Mouse (Mus musculus): ENCODE measurements at regions not wholly inside any gene's neighbourhood (a gene's known extent, or its start where the extent isn't known, plus 50 kb on each side); places are given as distances from the start of the nearest gene placed in this dataset.
A peak's percentile ranks its signal among the peaks of the same experiment; 100 is the strongest.
"Not testable (repeated sequence)": the region's sequence is repeated elsewhere in the genome, so short reads cannot be mapped to it uniquely, and the experiment has no call there.

- no peak for DNase-seq (ENCODE audit: low read depth, low spot score)
Measured at GRCm38 (mm10) chr13:79765437-79765838, 1117.7 kb upstream of the Arrdc3 start.

DNA sequence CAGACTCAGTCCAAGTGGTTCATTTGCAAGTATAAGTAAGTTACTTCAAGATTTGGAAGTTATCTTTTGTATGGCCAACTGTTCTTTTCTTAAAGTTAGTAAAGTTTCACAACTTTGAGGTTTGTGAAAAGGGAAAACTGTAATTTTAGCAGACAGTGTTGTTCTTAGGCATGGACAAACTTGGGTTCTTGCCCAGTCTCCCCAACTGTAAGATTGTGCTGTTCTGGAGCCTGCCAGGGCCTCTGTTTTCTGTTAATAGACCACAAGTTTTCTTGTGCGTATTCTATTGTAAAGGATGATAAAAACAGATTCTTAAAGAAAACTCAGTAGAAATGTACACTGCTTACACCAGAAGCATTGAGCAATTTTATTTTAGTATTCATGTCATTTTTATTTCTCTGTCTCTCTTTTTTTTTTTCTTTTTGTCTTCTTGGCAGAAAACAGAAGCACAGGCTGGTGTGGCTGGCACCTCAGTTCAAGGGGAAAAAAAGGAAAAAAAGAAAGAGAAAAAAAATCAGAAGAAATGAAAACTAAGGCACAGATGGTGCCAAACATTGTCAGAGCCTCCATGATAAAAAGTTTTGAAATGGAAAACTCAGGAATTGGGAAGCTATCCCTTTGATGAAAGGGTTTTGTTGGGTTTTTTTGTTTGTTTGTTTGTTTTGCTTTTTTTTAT is 1098.1 kb upstream of the Arrdc3 start:
- no peak for DNase-seq (ENCODE audit: low read depth, low spot score)

DNA sequence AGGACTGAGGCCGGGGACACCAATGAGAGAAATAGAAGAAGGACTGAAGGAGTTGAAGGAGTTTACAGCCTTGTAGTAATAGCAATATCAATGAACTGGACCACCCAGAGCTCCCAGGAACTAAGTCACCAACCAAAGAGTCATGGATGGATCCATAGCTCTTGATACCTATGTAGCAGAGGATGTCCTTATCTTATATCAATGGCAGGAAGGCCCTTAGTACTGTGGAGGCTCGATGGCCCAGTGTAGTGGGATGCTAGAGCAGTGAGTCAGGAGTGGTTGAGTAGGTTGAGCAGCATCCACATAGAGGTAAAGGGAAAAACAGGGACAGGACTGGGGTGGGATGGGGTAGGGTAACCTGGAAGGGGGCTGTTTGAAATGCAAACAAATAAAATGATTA is 1081.6 kb upstream of the Arrdc3 start:
- DNase-seq (ENCODE audit: low read depth, low spot score), result no peak

GRCm38 (mm10) chr13:79835592-79835991 is 1047.6 kb upstream of the Arrdc3 start:
- no peak for DNase-seq (ENCODE audit: low read depth, low spot score)

DNA sequence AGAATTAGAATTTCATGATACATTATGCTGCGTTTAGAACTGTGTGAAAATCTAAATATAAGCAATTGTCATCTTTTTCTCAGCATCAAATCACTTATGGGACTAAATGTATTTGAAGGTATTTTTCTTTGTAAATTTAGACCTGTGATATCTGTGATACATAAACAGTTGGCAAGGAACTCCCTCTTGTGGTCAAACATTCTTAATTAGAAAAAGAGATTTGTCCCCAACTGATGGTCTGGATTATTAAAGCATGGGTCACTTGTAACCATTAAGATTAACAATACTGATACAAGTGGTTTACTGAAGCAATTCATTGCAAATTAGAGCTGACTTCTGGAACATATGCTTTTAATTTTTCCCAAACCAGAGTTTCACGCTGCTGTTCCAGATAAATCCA is 1038.4 kb upstream of the Arrdc3 start:
- DNase-seq (ENCODE audit: low read depth, low spot score), result peak; percentile 0

- DNase-seq (ENCODE audit: low read depth, low spot score), result not testable (repeated sequence)
Measured at GRCm38 (mm10) chr13:79867501-79867900, 1015.7 kb upstream of the Arrdc3 start.

DNA sequence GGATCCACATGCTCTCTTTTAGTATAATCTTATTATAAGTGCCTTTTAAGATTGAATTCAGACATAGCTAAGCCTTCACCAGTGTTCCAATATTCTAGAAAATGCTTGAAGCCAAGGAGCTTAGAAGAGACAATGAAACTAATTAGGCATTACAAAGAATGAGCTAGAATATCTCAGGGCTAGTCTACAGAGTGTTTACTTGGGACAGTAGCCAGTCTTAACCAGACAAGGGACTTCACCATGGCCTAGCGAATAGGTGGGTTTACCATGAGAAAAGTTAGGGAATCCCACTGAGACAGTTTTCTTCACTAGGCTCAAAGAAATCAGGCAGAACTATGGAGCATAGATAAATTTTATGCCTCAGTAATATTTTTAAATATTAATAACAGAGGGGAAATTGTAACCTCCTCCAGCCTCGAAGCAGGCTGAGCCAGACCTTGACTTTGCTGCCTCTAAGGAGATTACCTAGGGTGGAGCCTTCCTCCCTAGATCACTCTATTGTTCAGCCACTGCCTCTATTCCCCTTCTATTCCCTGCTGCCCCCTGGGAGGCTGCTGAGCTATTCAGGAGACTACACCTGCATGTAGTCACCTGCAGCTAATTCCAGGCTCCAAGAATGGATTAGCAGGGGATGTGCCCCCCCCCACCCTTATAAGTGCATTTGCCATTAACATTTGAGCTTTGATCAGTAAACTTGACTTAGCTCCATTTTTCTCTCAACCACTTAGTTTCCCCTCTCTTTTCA is 1014.5 kb upstream of the Arrdc3 start:
- no peak for DNase-seq (ENCODE audit: low read depth, low spot score)

DNA sequence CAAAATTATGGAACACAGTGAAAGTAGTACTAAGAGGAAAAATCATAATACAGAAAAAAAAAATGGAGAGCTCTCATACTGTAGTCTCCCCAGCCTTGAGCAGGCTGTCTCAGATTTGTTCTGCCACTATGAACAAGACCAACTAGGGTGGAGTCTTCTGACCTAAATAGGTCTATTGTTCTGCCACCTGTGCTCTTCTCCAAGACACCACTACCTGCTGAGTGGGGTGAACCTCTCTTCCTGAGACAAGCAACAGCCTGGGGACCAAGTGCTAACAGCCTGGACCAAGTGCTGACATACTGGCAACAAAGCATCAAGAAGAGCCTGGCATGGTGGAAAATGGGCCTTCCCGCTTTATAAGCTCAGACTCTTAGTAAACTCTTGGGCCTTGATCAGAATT is 1003.0 kb upstream of the Arrdc3 start:
- no peak for DNase-seq (ENCODE audit: low read depth, low spot score)

GRCm38 (mm10) chr13:79885959-79886358 is 997.2 kb upstream of the Arrdc3 start:
- no peak for DNase-seq (ENCODE audit: low read depth, low spot score)

DNA sequence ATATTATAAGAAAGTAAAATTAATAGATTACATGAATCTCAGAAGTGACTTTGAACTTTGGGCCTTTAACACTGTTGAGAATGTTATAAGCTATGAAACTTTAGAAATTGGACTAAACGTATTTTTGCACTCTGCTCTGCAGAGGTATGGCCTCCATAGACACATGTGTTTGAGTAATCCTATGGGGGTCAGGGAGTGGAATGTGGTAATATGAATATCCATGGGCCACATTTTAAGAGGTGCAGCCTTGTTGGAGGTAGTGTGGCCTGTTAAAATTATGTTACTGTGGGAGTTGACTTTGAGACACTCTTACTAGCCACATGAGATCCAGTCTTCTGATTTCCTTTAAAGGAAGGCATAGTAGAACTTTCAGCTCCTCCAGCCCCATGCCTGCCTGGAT is 996.8 kb upstream of the Arrdc3 start:
- DNase-seq (ENCODE audit: low read depth, low spot score), result no peak

All from retina, postnatal 7 days (tissue).